Mouse (Mus musculus): ENCODE measurements at regions not wholly inside any gene's neighbourhood (a gene's known extent, or its start where the extent isn't known, plus 50 kb on each side); places are given as distances from the start of the nearest gene placed in this dataset.

GRCm38 (mm10) chr3:38201861-38202656 is 282.6 kb downstream of the Ankrd50 start:
- TF ChIP-seq CTCF (IDR thresholded peaks at IDR 0.05; ENCODE audit: insufficient read depth, low read length), result peak; percentile 80
- no peak for TF ChIP-seq POLR2A (IDR thresholded peaks at IDR 0.05; ENCODE audit: borderline replicate concordance, extremely low read depth, low read depth, low read length)
- peak; percentile 71 for DNase-seq
- no peaks in the 10 kb centered on the region for H3K4me1 ChIP-seq (ENCODE audit: control insufficient read depth, insufficient read depth, low read length)
- peak overlapping the region; percentile 23 for H3K4me3 ChIP-seq (replicated peaks; ENCODE audit: extremely low read depth, low read depth, low read length)
- 22% methylated on average over 10 of the region's 10 CpGs for WGBS

GRCm38 (mm10) chr3:38194001-38194400 is 290.6 kb downstream of the Ankrd50 start:
- TF ChIP-seq POLR2A (IDR thresholded peaks at IDR 0.05; ENCODE audit: borderline replicate concordance, extremely low read depth, low read depth, low read length), result no peak
- TF ChIP-seq CTCF (IDR thresholded peaks at IDR 0.05; ENCODE audit: insufficient read depth, low read length), result no peak
- H3K4me1 ChIP-seq (ENCODE audit: control insufficient read depth, insufficient read depth, low read length), result no peaks in the 10 kb centered on the region
- WGBS, result 59% methylated on average over 4 of the region's 4 CpGs
- no peak overlapping the region for H3K4me3 ChIP-seq (replicated peaks; ENCODE audit: extremely low read depth, low read depth, low read length)
- DNase-seq, result no peak

- 74% methylated on average over 3 of the region's 3 CpGs for WGBS
- TF ChIP-seq CTCF (IDR thresholded peaks at IDR 0.05; ENCODE audit: insufficient read depth, low read length), result no peak
- TF ChIP-seq POLR2A (IDR thresholded peaks at IDR 0.05; ENCODE audit: borderline replicate concordance, extremely low read depth, low read depth, low read length), result no peak
- H3K4me1 ChIP-seq (ENCODE audit: control insufficient read depth, insufficient read depth, low read length), result no peaks in the 10 kb centered on the region
- no peak overlapping the region for H3K4me3 ChIP-seq (replicated peaks; ENCODE audit: extremely low read depth, low read depth, low read length)
- DNase-seq, result no peak
Measured at GRCm38 (mm10) chr3:38187406-38187896, 297.2 kb downstream of the Ankrd50 start.

GRCm38 (mm10) chr3:38186503-38186902 is 298.1 kb downstream of the Ankrd50 start:
- WGBS, result 93% methylated on average over 1 of the region's 1 CpGs
- H3K4me1 ChIP-seq (ENCODE audit: control insufficient read depth, insufficient read depth, low read length), result no peaks in the 10 kb centered on the region
- TF ChIP-seq CTCF (IDR thresholded peaks at IDR 0.05; ENCODE audit: insufficient read depth, low read length) (no peak), POLR2A (IDR thresholded peaks at IDR 0.05; ENCODE audit: borderline replicate concordance, extremely low read depth, low read depth, low read length) (no peak)
- DNase-seq, result no peak
- H3K4me3 ChIP-seq (replicated peaks; ENCODE audit: extremely low read depth, low read depth, low read length), result no peak overlapping the region

- no peak for DNase-seq
- no peaks in the 10 kb centered on the region for H3K4me1 ChIP-seq (ENCODE audit: control insufficient read depth, insufficient read depth, low read length)
- H3K4me3 ChIP-seq (replicated peaks; ENCODE audit: extremely low read depth, low read depth, low read length), result no peak overlapping the region
- TF ChIP-seq CTCF (IDR thresholded peaks at IDR 0.05; ENCODE audit: insufficient read depth, low read length), result no peak
- no peak for TF ChIP-seq POLR2A (IDR thresholded peaks at IDR 0.05; ENCODE audit: borderline replicate concordance, extremely low read depth, low read depth, low read length)
Measured at GRCm38 (mm10) chr3:38178295-38178694, 306.3 kb downstream of the Ankrd50 start.

- TF ChIP-seq POLR2A (IDR thresholded peaks at IDR 0.05; ENCODE audit: borderline replicate concordance, extremely low read depth, low read depth, low read length), result no peak
- no peak for TF ChIP-seq CTCF (IDR thresholded peaks at IDR 0.05; ENCODE audit: insufficient read depth, low read length)
- Histone ChIP-seq H3K4me3 (replicated peaks; ENCODE audit: extremely low read depth, low read depth, low read length) (no peak overlapping the region), H3K4me1 (ENCODE audit: control insufficient read depth, insufficient read depth, low read length) (no peaks in the 10 kb centered on the region)
- DNase-seq, result no peak
- 82% methylated on average over 12 of the region's 12 CpGs for WGBS
Measured at GRCm38 (mm10) chr3:38175946-38176345, 308.7 kb downstream of the Ankrd50 start.

GRCm38 (mm10) chr3:38174735-38175280 is 309.8 kb downstream of the Ankrd50 start:
- DNase-seq, result no peak
- no peak overlapping the region for H3K4me3 ChIP-seq (replicated peaks; ENCODE audit: extremely low read depth, low read depth, low read length)
- WGBS, result 40% methylated on average over 8 of the region's 8 CpGs
- TF ChIP-seq POLR2A (IDR thresholded peaks at IDR 0.05; ENCODE audit: borderline replicate concordance, extremely low read depth, low read depth, low read length), result no peak
- TF ChIP-seq CTCF (IDR thresholded peaks at IDR 0.05; ENCODE audit: insufficient read depth, low read length), result no peak
- H3K4me1 ChIP-seq (ENCODE audit: control insufficient read depth, insufficient read depth, low read length), result no peaks in the 10 kb centered on the region

GRCm38 (mm10) chr3:38152408-38152807 is 332.2 kb downstream of the Ankrd50 start:
- no peak overlapping the region for H3K4me3 ChIP-seq (replicated peaks; ENCODE audit: extremely low read depth, low read depth, low read length)
- DNase-seq, result no peak
- H3K4me1 ChIP-seq (ENCODE audit: control insufficient read depth, insufficient read depth, low read length), result no peaks in the 10 kb centered on the region
- TF ChIP-seq POLR2A (IDR thresholded peaks at IDR 0.05; ENCODE audit: borderline replicate concordance, extremely low read depth, low read depth, low read length) (no peak), CTCF (IDR thresholded peaks at IDR 0.05; ENCODE audit: insufficient read depth, low read length) (no peak)
- 71% methylated on average over 1 of the region's 1 CpGs for WGBS

GRCm38 (mm10) chr3:38151821-38152220 is 332.8 kb downstream of the Ankrd50 start:
- H3K4me3 ChIP-seq (replicated peaks; ENCODE audit: extremely low read depth, low read depth, low read length), result no peak overlapping the region
- H3K4me1 ChIP-seq (ENCODE audit: control insufficient read depth, insufficient read depth, low read length), result no peaks in the 10 kb centered on the region
- TF ChIP-seq CTCF (IDR thresholded peaks at IDR 0.05; ENCODE audit: insufficient read depth, low read length) (no peak), POLR2A (IDR thresholded peaks at IDR 0.05; ENCODE audit: borderline replicate concordance, extremely low read depth, low read depth, low read length) (no peak)
- DNase-seq, result no peak
- 58% methylated on average over 6 of the region's 6 CpGs for WGBS

GRCm38 (mm10) chr3:38146663-38147062 is 338.0 kb downstream of the Ankrd50 start:
- peaks cover 21% of the 10 kb centered on the region for H3K4me1 ChIP-seq (ENCODE audit: control insufficient read depth, insufficient read depth, low read length)
- no peak for DNase-seq
- WGBS, result 91% methylated on average over 2 of the region's 2 CpGs
- no peak for TF ChIP-seq CTCF (IDR thresholded peaks at IDR 0.05; ENCODE audit: insufficient read depth, low read length)
- no peak for TF ChIP-seq POLR2A (IDR thresholded peaks at IDR 0.05; ENCODE audit: borderline replicate concordance, extremely low read depth, low read depth, low read length)
- H3K4me3 ChIP-seq (replicated peaks; ENCODE audit: extremely low read depth, low read depth, low read length), result no peak overlapping the region

All from lung, adult 2 months (tissue).